Mouse (Mus musculus): ENCODE results near the gene Olfr1120.

DNA sequence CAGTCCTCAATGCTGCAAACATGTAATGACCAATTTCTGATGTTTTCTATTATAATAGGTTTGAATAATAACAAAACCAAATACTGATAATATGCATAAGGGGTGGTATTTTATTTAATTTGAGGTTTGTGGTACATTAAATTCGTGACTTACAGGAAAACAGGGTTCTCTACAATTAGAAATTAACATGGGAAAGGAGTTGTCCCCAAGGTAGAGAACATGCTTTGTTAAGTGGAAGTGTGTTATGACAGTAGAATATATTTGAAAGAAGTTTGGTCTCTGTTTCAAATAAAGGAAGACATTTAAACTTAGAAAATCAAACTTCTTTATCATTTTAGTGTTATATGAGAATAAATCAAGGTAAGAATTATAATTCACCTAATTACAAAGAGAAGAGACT, 15.0 kb downstream of the Olfr1120 start, which contains the start of gene Olfr1121:
- TF ChIP-seq CTCF (IDR thresholded peaks at IDR 0.05; ENCODE audit: low read depth, low read length): no peak
- no peak for TF ChIP-seq GATA1 (IDR thresholded peaks at IDR 0.05; ENCODE audit: borderline replicate concordance, low read length)

All from G1E (cell line).